Mouse (Mus musculus) cortical plate, adult 2 months (tissue): Measurements from ENCODE around the gene Nr4a2.

Experiments
- CTCF ChIP-seq: fragments of 200-500 bp; IDR thresholded peaks from 2 replicates; pipeline ENCODE4 v1.5.1; 2011; ENCODE audit warnings: mild to moderate bottlenecking, control low read depth, low read length; ENCODE audit not compliant: insufficient read depth; ENCODE audit errors: extremely low read depth
- POLR2A ChIP-seq: fragments of 200-500 bp; IDR thresholded peaks from 2 replicates; pipeline ENCODE4 v1.6.1; 2011; ENCODE audit warnings: mild to moderate bottlenecking, low read length, control low read depth; ENCODE audit not compliant: insufficient read depth; ENCODE audit errors: extremely low read depth

- TF ChIP-seq CTCF (no peak), POLR2A (no peak)
Measured at GRCm38 (mm10) chr2:57100241-57100640, 23.6 kb downstream of the Nr4a2 start.
